Mouse (Mus musculus) cerebellum, postnatal 36 days (tissue): Measurements from ENCODE around the gene Hsd3b5.
"Not testable (repeated sequence)": the region's sequence is repeated elsewhere in the genome, so short reads cannot be mapped to it uniquely, and the experiment has no call there.

ENCODE experiments used
- DNase-seq, 2 experiments: peaks; one replicate each; pipeline ENCODE4 v3.0.0; 2021 to 2022; ENCODE audit warnings: mixed read lengths in 2 of 2

Gene Hsd3b5

DNA sequence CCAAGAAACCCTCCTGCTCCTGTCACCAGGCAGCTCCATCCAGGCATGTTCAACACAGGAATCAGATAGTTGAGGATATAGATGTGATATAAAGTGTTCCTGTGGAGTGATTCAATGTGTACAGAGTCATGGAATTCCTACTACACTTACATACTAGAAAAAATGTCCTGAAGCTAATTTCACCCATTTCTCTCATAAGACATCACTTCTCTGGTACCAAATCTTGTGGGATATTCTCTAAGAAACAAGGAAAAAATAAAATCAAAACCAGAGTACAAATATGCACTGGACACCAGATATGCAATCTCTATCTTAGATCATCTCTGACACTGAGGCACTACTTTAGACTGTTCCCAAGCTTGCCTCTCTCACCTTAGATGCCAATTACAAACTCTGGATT lies at the start of gene Hsd3b5:
TSS of gene Hsd3b5 (minus strand) at position 101 of the 400 bp plus-strand sequence.
- DNase-seq, result no peak

DNA sequence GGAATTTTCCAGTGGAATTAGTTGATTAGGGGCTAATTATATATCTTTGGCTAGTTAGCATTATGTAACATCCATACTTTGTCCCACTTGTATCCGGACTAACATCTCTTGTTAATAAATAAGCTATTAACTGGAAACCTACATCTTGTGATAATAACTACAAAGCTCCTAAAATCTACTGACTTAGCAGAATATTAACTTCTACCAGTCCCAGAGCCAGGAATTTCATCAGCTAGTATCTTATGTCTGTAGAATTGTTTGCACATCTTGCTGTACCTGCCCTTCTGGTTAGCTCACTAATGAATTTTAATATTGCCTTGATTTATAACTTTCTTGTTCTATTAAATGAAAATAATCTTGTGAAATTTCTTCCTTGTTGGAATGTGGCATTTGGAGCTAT lies 5.1 kb upstream of the Hsd3b5 start:
- no peak for DNase-seq

DNA sequence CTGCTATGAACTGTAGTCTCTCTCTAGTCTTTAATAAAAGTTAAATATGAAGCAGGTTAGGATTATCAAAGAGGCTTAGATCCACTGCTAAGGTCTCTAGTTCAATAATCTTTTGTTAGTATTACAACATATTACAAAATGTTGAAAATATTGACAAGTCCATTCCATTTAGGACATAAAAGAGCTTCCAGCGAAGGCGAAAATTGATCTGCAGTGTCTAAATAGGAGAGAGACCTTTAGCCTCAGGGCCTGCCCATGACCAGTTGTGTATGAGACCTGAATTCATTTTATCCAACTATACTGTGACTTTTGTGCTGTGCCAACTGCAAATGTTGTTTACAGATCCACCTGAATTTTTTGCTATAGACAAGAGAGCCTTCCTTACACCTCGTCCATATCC lies 419 bp downstream of the Hsd3b5 start:
- no peak for DNase-seq

DNA sequence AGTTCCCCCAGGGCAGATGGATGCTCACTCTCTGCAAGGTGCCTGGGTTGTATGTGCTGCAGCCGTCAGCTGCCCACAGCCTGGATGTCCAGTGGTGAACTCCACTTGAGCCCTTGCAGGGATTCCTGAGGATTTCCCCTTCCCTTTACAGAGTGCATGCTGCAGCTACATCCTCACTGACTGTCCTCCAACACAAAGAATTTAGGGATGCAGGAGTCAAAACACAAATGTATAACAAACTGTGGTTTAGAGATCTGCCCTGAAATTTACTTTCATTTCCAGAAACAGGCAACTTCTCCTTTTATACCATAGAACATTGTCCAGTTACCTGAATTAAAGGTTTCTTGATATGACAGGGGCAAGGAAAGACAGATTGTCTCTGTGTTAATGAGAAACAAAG lies 13.3 kb downstream of the Hsd3b5 start:
- not testable (repeated sequence) for DNase-seq

DNA sequence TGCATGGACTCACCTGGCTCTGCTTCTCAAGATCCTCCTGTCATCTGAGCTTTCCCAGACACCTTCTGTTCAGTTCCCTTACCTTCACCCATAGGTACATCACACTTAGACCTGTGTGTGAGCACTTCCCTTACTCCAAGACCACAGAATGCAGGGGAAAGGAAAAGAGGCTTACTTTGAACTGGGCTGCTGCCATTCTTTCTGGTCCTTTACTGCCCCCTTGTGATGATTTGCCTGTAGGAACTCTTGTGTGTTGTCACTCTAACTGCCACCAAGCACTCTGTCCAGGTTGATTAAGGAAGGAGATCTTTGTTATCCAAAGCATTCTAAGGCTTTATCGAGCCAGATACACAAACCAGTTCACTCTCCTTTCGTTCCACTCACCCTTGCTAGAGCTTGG lies 13.8 kb downstream of the Hsd3b5 start:
- DNase-seq, result not testable (repeated sequence)

DNA sequence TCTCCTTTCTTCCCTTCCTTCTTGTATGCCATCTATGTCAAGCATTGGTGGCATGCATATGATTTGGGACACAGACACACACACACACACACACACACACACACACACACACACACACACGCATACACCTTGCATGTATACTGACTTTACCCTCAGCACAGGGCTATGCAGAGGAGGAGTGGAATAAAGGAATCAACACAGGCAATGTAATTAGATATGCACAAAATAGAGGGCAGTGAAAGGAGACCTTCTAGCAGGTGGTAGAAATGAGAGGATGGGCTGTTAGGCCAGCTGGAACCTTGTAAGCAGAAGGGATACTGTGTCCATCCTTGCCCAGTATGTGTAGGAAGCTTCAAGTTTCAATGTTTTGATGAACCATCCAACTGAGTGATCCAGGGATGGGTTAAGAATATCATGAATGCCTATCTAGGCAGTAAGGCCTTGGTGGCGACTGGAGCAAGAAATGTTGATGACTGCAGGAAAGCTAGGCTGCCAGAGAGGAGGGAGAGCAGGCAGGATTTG lies 15.6 kb downstream of the Hsd3b5 start:
- DNase-seq, result not testable (repeated sequence)

DNA sequence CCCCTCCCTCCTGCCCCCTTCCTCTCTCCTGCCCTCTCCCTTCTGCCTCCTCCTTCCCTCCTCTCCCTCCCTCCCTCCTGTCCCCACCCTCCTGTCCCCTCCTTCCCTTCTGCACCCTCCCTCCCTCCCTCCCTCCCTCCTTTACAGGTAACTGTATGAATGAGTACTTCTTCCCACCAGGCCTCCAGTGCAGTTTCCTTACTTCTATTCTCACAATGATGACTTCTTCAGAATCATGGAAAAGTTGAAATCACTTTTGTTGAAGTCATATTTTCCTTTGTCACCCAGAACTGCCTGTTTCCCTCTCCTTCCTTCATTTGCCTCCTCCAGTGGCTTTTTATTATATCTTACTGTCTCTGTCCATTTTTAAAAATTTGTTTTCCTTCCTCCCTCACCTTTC lies 16.1 kb downstream of the Hsd3b5 start:
- no peak for DNase-seq

DNA sequence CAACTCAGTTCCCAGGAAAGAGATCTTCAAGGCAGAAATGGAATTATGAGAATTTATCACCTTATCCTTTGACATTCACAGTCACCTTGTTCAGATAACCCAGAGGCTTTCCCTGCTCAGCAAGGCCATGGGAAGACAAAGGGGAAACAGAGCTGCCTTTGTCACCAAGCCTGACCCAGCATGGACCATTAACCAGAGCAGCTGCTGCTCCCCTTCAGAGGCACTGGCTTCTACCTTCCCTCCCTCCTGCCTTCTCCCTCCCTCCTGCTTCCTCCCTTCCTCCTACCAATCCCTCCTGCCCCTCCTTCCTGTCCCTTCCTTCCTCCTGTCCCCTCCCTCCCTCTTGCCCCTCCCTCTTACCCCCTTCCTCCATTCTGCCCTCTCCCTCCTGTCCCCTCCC lies 16.5 kb downstream of the Hsd3b5 start:
- not testable (repeated sequence) for DNase-seq

DNA sequence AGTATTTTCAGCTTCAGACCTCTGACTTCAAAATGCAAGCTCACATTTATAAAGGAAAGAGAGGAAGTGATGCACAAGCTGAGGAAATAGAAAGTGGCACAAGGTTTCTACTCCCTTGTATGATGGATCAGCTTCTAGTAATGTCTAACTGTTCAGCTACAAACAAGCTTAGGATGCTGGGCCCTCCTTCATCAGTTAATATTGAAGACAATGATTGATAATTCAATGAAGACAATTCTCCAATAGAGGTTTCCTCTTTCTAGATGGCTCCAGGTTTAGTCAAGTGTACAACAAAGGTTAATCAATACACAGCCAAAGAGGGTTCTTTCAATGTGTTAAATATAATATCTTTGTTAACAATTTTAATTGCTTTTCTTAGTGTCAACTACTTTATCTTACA lies 41.3 kb downstream of the Hsd3b5 start, which contains the start of gene Gm10681:
TSS of gene Gm10681 (minus strand) at position 101 of the 400 bp plus-strand sequence.
- no peak for DNase-seq

DNA sequence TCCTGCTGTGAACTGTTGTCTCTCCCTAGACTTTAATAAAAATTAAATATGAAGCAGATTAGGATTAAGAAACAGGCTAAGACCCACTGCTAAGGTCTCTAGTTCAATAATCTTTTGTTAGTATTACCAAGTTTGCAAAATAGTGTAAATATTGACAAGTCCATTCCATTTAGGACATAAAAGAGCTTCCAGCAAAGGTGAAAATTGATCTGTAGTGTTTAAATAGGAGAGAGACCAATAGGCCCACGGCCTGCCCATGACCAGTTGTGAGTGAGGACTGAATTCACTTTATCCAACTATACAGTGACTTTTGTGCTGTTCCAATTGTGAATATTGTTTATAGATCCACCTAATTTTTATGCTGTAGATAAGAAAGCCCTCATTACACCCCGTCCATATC lies 42.3 kb downstream of the Hsd3b5 start:
- no peak for DNase-seq

DNA sequence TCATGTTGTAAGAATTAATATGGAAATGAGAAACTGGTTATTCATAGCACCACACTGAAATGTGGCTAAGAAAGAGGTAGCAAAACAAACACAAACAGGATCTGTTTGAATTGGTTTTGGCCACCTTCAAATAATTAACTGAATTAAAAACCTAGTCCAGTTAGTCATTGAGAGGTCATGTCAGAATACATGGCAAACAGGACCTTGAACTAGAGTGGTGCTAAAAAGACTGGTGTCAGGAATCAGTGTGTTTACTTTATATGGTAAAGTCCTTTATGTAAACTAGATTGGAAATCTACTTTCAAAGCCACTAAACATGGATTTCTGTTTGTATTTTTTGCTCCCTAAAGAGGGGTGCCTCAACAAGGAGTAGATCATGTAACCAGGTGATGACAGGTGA lies 47.4 kb downstream of the Hsd3b5 start:
- not testable (repeated sequence) for DNase-seq

DNA sequence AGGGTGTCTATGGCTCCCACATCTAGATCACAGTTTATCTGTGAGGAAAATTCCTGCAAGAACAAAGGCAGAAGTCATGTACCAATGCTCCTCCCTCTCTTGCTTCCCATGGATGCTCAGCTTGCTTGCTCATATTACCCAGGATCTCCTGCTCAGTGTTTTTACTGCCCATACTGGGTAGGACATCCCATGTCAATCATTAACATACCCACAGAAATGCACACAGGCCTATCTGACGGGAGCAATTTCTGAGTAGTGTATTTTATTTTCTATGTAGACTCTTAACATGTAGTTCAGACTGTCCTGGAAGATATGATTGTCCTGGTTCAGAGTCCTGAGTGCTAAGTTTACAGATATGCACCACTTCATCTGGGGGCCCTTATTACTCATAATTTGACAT lies 47.9 kb downstream of the Hsd3b5 start:
- not testable (repeated sequence) for DNase-seq

DNA sequence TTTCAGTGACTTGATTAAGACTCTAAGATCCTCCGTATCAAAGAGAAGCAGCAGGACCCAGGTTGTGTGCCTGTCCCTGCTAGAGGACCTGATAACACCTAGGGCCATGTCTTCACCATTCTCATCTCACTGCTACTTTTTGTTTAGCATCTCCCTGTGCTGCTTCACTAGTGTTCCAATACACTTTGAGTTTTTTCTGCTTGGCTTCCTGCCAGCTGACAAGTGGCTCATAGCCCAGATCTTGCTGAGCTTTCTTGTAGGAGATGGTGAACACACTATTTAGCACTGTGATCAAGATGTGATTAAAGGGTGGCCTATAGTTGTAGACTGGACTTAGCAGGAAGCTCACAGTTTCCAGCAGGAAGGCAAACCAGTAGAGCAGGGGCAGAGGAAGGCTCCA lies 49.0 kb downstream of the Hsd3b5 start:
- DNase-seq, result peak in 1 of 2 experiments; percentile 17
